Mouse (Mus musculus) cerebellum, adult 11-12 months (tissue): Measurements from ENCODE around the gene Atxn10.
A peak's percentile ranks its signal among the peaks of the same experiment; 100 is the strongest.

Experiments
- DNase-seq: peaks from one replicate; pipeline ENCODE4 v3.0.0; 2022

The Atxn10 gene

GRCm38 (mm10) chr15:85479919-85480318, 143.9 kb downstream of the Atxn10 start:
- no peak for DNase-seq

DNA sequence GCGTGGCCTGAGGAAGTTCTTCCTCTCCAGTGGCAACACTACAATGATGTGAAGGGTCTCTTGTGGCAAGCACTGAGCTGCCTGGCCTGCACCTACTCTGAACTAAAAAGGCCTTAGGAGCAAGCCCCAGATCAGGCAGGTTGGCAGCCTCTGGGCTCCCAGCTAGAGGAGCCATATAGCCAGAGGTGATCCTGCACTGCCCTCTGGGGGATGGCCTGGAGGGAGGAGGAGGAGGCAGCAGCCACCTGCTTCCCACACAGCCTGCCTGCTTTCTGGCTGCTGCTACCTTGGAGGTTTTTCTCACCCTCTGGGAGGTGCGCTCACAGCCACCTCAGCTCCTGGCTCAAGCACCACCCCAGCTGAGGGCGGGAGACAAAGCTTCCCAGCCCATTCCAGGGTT, 144.6 kb downstream of the Atxn10 start:
- peak; percentile 39 for DNase-seq

DNA sequence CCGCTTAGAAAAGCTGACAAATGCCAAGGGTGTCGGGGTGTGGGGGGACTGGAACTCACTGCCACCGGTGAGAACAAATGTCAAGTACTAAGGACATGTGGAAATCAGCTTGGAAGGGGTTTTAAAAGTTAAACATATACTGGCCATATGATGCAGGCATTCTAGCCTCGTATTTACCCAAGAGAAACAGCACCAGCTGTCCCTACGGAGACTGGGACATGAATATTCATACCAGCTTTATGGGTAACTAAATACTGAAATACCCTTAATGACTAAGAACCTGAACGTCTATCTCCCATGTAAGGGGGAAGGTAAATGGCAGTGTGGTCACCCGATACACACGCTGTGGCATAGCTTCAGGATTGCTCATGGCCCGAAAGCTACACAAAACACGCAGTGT, 152.9 kb downstream of the Atxn10 start:
- DNase-seq, result no peak

- DNase-seq, result no peak
These were observed 153.7 kb downstream of the Atxn10 start for GRCm38 (mm10) chr15:85489751-85490150.

DNA sequence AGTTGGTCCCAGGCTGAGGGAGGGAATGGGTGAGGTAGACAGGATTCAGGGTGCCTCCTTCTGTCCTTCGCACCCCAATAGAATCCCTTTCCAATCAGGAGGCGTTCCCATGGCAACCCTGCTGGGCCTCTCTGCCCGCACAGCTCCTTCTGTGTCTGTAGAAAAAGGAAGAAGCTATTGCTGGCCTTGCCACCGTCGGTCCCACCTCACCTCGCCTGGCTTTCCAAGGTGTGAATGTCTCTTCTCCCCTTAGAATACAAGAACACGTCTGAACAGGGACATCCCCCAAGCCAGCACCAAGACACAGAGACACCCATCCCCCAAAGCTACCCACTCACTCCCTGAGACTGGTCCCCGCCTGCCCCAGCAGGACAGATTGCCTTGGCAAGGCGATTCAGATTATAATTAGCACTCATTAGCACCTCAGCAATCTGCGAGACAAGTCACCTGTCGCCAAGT, 158.1 kb downstream of the Atxn10 start:
- peak; percentile 21 for DNase-seq

- DNase-seq, result no peak
These were observed 161.5 kb downstream of the Atxn10 start for GRCm38 (mm10) chr15:85497548-85497947.

DNA sequence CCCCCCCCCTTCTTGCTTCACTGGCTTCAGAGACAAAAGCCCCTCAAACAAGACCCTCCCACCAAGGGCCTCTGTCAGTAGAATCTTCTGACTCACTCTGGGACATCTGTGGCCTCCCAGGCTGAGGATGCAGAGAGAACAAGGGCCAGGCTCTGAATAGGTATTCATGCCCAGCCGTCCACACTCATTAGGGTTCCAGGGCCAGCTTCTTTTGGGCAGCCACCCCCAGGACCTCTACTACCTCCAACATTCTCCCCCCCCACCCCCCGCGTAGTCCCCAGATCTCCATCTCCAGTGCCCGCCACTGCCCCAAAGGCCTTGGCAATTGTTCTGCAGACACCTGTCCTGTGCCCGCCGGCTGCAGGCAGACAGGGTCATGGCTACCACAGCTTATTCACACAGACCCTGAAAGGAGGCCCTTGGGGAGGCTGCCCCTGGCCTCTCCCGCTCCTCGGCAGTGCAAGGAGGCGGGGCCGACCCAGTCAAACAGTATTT, 162.0 kb downstream of the Atxn10 start:
- DNase-seq, result no peak

- DNase-seq, result no peak
These were observed 164.2 kb downstream of the Atxn10 start for GRCm38 (mm10) chr15:85500267-85500666.

DNA sequence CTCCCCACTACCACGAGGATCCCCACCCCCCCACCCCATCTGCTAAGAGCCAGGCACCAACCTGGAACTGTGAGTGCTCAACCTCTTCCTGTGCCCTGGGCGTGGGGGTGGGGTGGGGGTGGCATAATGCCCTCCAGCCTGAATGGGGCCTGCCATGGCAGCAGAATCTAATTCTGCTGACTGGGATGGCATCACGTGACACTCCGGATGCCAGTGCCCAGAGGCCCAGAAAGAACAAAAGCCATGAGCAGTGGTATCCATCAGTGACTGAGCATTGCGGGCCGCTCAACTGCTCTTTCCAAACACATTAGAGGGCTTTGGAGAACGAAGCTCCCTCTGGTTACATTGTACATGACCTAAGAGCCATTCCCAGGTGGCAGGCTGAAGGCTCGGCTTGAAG, 167.1 kb downstream of the Atxn10 start, which contains the start of gene 7530416G11Rik:
TSS of gene 7530416G11Rik (minus strand) at position 101 of the 400 bp plus-strand sequence.
- DNase-seq, result no peak

DNA sequence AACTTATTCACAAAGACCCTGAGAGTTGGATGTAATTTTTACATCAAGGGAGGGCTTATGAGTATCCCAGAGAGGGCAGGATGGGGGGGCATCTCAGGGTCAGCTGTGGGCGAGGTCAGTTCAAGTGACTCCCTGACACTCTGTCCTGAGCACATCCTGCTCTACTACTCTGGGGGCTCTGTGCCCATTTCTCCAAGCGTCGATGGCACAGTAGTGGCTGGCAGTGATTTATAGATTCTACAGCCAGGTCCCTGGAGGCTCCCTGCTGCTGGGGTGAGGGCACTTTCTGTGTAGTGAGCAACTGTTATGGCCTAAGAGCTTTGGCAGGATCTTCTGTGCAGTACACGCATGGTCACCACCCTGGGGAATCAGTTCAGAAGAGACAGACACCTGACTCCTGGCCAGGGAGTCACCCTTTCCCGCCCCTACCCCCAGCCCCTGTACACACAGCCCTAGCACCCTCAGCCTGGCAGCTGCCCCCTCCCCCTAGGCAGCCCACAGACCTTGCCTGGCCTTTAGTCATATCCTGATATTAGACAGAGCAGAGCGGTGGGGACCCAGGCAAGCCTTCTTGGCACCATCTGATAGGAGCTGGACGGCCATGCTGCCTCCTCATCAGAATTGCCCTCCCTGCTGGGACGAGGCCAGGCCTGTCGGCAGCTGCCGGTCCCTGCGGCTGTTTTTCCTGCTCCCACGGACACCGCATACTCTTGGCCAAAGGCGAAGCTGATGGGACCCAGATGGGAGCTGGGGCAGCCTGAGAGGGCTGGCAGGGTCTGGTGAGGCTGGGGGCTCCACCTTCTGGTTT, 169.3 kb downstream of the Atxn10 start:
- DNase-seq, result peak; percentile 15

DNA sequence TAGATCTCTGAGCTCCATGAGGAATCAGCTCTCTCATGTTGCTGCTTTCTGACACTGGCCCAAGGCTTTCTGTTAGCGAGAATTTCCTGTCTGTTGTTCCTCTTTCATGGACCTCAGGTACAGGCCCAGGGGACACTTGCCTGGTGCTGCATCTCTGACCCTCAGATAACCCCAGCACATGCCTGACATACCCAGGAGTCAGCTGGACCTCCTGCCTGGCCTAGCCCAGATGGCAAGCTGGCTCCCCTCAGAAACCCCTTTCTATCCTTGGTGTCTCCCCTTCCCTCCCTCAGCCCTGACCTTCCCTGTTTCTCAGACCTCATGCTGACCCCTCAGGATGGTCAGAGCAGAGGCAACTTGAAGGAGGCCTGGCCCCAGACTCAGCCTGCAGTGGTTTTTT, 170.6 kb downstream of the Atxn10 start:
- DNase-seq, result no peak

- no peak for DNase-seq
These were observed 171.4 kb downstream of the Atxn10 start for GRCm38 (mm10) chr15:85507370-85508014.
